Mouse (Mus musculus): Measurements from ENCODE around the gene Afmid.

DNA sequence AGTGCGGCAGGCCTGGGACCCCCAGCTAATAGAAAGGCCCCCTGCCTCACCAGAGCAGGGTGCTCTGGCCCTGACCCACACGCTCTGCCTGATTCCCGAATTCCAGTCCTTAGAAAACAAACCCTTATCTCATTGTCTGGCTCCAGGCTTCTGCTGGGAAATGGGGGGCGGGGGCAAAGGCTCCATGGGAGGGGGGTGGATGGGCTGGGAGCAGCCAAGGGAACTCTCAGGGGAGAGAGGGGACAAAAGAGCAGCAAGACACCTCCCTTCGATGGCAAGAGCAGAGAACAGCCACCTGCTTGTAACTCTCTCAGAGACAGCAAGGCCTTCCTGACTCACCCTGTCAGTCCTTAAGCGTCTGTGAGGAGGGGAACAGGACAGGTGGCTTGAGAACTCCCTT is 50.0 kb downstream of the Afmid start:
- no peak for TF ChIP-seq EP300 (IDR thresholded peaks at IDR 0.05; ENCODE audit: insufficient read depth, low read depth, low read length)
- no peak for TF ChIP-seq CTCF (IDR thresholded peaks at IDR 0.05)
- no peak for TF ChIP-seq POLR2A (IDR thresholded peaks at IDR 0.05; ENCODE audit: insufficient read depth, low read depth, low read length)

Data from heart, adult 2 months (tissue).